Mouse (Mus musculus): Measurements from ENCODE around the gene Tctex1d4. TPM values are rescaled to one million over a fixed set of nuclear protein-coding genes. Genes with fewer than 3 reads are reported as not detected.

Gene Tctex1d4
- polyA plus RNA-seq, 1 experiment from 2014 or later: not detected

GRCm38 (mm10) chr4:117161183-117161582 lies 34.6 kb downstream of the Tctex1d4 start:
- H3K4me1 ChIP-seq (replicated peaks): no peaks in the 10 kb centered on the region
- H3K4me3 ChIP-seq (replicated peaks): no peak overlapping the region
- no peaks in the 10 kb centered on the region for H3K9me3 ChIP-seq
- no peak overlapping the region for H3K9ac ChIP-seq
- H3K27ac ChIP-seq: no peak overlapping the region
- H3K27me3 ChIP-seq (replicated peaks): no peaks in the 10 kb centered on the region
- no peak for ATAC-seq
- 68% methylated on average over 4 of the region's 4 CpGs for WGBS
- no peak overlapping the region for H3K4me2 ChIP-seq (replicated peaks)
- peaks cover 52% of the 10 kb centered on the region for H3K36me3 ChIP-seq

- H3K4me2 ChIP-seq (replicated peaks): no peak overlapping the region
- no peak overlapping the region for H3K27ac ChIP-seq
- 75% methylated on average over 5 of the region's 5 CpGs for WGBS
- H3K4me3 ChIP-seq (replicated peaks): no peak overlapping the region
- H3K9me3 ChIP-seq: no peaks in the 10 kb centered on the region
- no peak overlapping the region for H3K9ac ChIP-seq
- peaks cover 65% of the 10 kb centered on the region for H3K36me3 ChIP-seq
- no peak for ATAC-seq
- H3K4me1 ChIP-seq (replicated peaks): no peaks in the 10 kb centered on the region
- H3K27me3 ChIP-seq (replicated peaks): no peaks in the 10 kb centered on the region
Observed at GRCm38 (mm10) chr4:117169936-117170335, 43.3 kb downstream of the Tctex1d4 start.

Other genes with a start within 250 kb of the Tctex1d4 start
- gene Zswim5, start 249.4 kb upstream of the Tctex1d4 start, polyA plus RNA-seq (2015; fragmentation: Nextera tagmentation; extraction: Ambion mirVana): 1.1 and 1.2 TPM in 2 replicates
- 68.7 and 75.4 TPM in 2 replicates for gene Urod, start 132.4 kb upstream of the Tctex1d4 start, polyA plus RNA-seq (2015; fragmentation: Nextera tagmentation; extraction: Ambion mirVana)
- gene Hectd3, start 131.5 kb upstream of the Tctex1d4 start, polyA plus RNA-seq (2015; fragmentation: Nextera tagmentation; extraction: Ambion mirVana): 12.6 TPM in 2 replicates
- 32.2 and 37.7 TPM in 2 replicates for gene Eif2b3, start 107.4 kb upstream of the Tctex1d4 start, polyA plus RNA-seq (2015; fragmentation: Nextera tagmentation; extraction: Ambion mirVana)
- gene Ptch2, start 30.7 kb upstream of the Tctex1d4 start, polyA plus RNA-seq (2015; fragmentation: Nextera tagmentation; extraction: Ambion mirVana): 5.6 and 5.9 TPM in 2 replicates
- gene Btbd19, start 1.1 kb upstream of the Tctex1d4 start, polyA plus RNA-seq (2015; fragmentation: Nextera tagmentation; extraction: Ambion mirVana): 6.0 and 7.6 TPM in 2 replicates
- gene Plk3, start 7.2 kb downstream of the Tctex1d4 start, polyA plus RNA-seq (2015; fragmentation: Nextera tagmentation; extraction: Ambion mirVana): 3.6 and 3.7 TPM in 2 replicates
- gene Rps8, start 29.4 kb downstream of the Tctex1d4 start, polyA plus RNA-seq (2015; fragmentation: Nextera tagmentation; extraction: Ambion mirVana): 1,027 and 1,033 TPM in 2 replicates
- gene Kif2c, start 55.8 kb downstream of the Tctex1d4 start, polyA plus RNA-seq (2015; fragmentation: Nextera tagmentation; extraction: Ambion mirVana): 37.7 and 48.7 TPM in 2 replicates
- gene Tmem53, start 125.2 kb downstream of the Tctex1d4 start, polyA plus RNA-seq (2015; fragmentation: Nextera tagmentation; extraction: Ambion mirVana): 9.5 and 11.7 TPM in 2 replicates
- 0.19 and 0.32 TPM in 2 replicates for gene Armh1, start 125.3 kb downstream of the Tctex1d4 start, polyA plus RNA-seq (2015; fragmentation: Nextera tagmentation; extraction: Ambion mirVana)